ENCODE assay signal across 8 mouse cellular contexts in genomic region chr11:59228122-59228953, GRCm38 (mm10). TPM values are rescaled to one million over a fixed set of nuclear protein-coding genes. Genes with fewer than 3 reads are reported as not detected.
DNase-seq lines count a peak whose midpoint lies in the region; ATAC-seq lines count a peak whose summit lies in the region.

Arf1 (minus strand) TSS chr11:59228270.

- peaks cover 53% of the 10 kb centered on the region for H3K4me1 ChIP-seq in heart, embryonic 13.5 days
- H3K4me1 ChIP-seq in liver, embryonic 12.5 days = peaks cover 55% of the 10 kb centered on the region
- H3K4me1 ChIP-seq in stomach, embryonic 15.5 days = peaks cover 32% of the 10 kb centered on the region

- peak within 1 kb of the TSS; percentile 100 for H3K9ac ChIP-seq in heart, embryonic 13.5 days
- H3K9ac ChIP-seq in liver, embryonic 12.5 days = peak within 1 kb of the TSS; percentile 99
- peak within 1 kb of the TSS; percentile 99 for H3K9ac ChIP-seq in stomach, embryonic 15.5 days

- peak; percentile 91 for ATAC-seq in erythroid progenitor cell, adult 5-6 weeks (replicated peaks; ENCODE audit: low FRiP score, poor library complexity, severe bottlenecking)
- ATAC-seq in heart, embryonic 13.5 days (ENCODE audit: extremely low read depth, insufficient number of reproducible peaks, low FRiP score, low TSS enrichment) = peak; percentile 90
- ATAC-seq in liver, embryonic 12.5 days = peak; percentile 95
- ATAC-seq in stomach, embryonic 15.5 days (ENCODE audit: insufficient read depth, low FRiP score, low read depth) = peak; percentile 95

- no peaks in the 10 kb centered on the region for H3K9me3 ChIP-seq in heart, embryonic 13.5 days
- H3K9me3 ChIP-seq in liver, embryonic 12.5 days (replicated peaks) = no peaks in the 10 kb centered on the region
- H3K9me3 ChIP-seq in stomach, embryonic 15.5 days = no peaks in the 10 kb centered on the region

- peaks cover 9% of the 10 kb centered on the region for H3K36me3 ChIP-seq in heart, embryonic 13.5 days
- peaks cover 22% of the 10 kb centered on the region for H3K36me3 ChIP-seq in liver, embryonic 12.5 days
- no peaks in the 10 kb centered on the region for H3K36me3 ChIP-seq in stomach, embryonic 15.5 days

- H3K27ac ChIP-seq in heart, embryonic 13.5 days (replicated peaks) = peak within 1 kb of the TSS; percentile 99
- H3K27ac ChIP-seq in liver, embryonic 12.5 days = peak within 1 kb of the TSS; percentile 97
- peak within 1 kb of the TSS; percentile 94 for H3K27ac ChIP-seq in stomach, embryonic 15.5 days

- 0 out of 2 replicates have a peak, but pooled peaks cover 6% of the 10 kb centered on the region for H3K27me3 ChIP-seq in heart, embryonic 13.5 days (replicated peaks)
- peaks cover 19% of the 10 kb centered on the region for H3K27me3 ChIP-seq in liver, embryonic 12.5 days (replicated peaks)
- H3K27me3 ChIP-seq in stomach, embryonic 15.5 days (replicated peaks) = no peaks in the 10 kb centered on the region

- WGBS in heart, embryonic 13.5 days = 4% methylated on average over 59 of the region's 59 CpGs
- 4% methylated on average over 59 of the region's 59 CpGs for WGBS in liver, embryonic 12.5 days (ENCODE audit: insufficient replicate concordance)
- 4% methylated on average over 59 of the region's 59 CpGs for WGBS in stomach, embryonic 15.5 days

- peak; percentile 97 for DNase-seq in CD4-positive helper T cell, adult 2 months (ENCODE audit: low read depth, low spot score)
- peak; percentile 90 for DNase-seq in brain, embryonic 18.5 days (ENCODE audit: low read depth, low spot score)
- peak; percentile 98 for DNase-seq in kidney, postnatal 10 days
- peak; percentile 91 to 94 for DNase-seq in natural killer cell, adult 2 months (ENCODE audit: low spot score in 2 of 2)

- H3K4me3 ChIP-seq in heart, embryonic 13.5 days = peak within 1 kb of the TSS; percentile 100
- peak within 1 kb of the TSS; percentile 96 for H3K4me3 ChIP-seq in liver, embryonic 12.5 days
- peak within 1 kb of the TSS; percentile 98 for H3K4me3 ChIP-seq in stomach, embryonic 15.5 days (replicated peaks)

- H3K4me2 ChIP-seq in heart, embryonic 13.5 days = peak within 1 kb of the TSS; percentile 96
- peak within 1 kb of the TSS; percentile 86 for H3K4me2 ChIP-seq in liver, embryonic 12.5 days
- H3K4me2 ChIP-seq in stomach, embryonic 15.5 days = peak within 1 kb of the TSS; percentile 71

RNA-seq across cellular contexts. Expression of gene Arf1, which starts in this region (rescaled TPM):
- total RNA-seq in erythroid progenitor cell, adult 5-6 weeks (2015; ENCODE audit: low replicate concordance) = 118 and 138 TPM in 2 replicates
- total RNA-seq in erythroid progenitor cell, adult 5-6 weeks (2017; ENCODE audit: low replicate concordance) = 107 and 109 TPM in 2 replicates
- 582 and 610 TPM in 2 replicates for polyA plus RNA-seq in heart, embryonic 13.5 days (2015; fragmentation: Nextera tagmentation; extraction: Ambion mirVana)
- polyA plus RNA-seq in liver, embryonic 12.5 days (2016; fragmentation: Nextera tagmentation; extraction: Ambion mirVana) = 341 TPM in 2 replicates
- polyA plus RNA-seq in stomach, embryonic 15.5 days (2015; fragmentation: Nextera tagmentation; extraction: Ambion mirVana) = 666 and 701 TPM in 2 replicates

Comparison
In these comparisons a context has a peak if more than half of its experiments do, and no peak if none do; other contexts are left out.
1. Peak in every context shown above with its lines: DNase-seq, ATAC-seq, H3K4me3 ChIP-seq and H3K27ac ChIP-seq.